Mouse (Mus musculus): ENCODE data around the gene Cd84. TPM values are rescaled to one million over a fixed set of nuclear protein-coding genes. Genes with fewer than 3 reads are reported as not detected.
"Not testable (repeated sequence)": the region's sequence is repeated elsewhere in the genome, so short reads cannot be mapped to it uniquely, and the experiment has no call there.

The Cd84 gene
- 1.6 and 2.4 TPM in 2 replicates for total RNA-seq (2014; rRNA removed)
- polyA plus RNA-seq (2015; fragmentation: Nextera tagmentation; extraction: Ambion mirVana), result 1.1 and 1.9 TPM in 2 replicates

DNA sequence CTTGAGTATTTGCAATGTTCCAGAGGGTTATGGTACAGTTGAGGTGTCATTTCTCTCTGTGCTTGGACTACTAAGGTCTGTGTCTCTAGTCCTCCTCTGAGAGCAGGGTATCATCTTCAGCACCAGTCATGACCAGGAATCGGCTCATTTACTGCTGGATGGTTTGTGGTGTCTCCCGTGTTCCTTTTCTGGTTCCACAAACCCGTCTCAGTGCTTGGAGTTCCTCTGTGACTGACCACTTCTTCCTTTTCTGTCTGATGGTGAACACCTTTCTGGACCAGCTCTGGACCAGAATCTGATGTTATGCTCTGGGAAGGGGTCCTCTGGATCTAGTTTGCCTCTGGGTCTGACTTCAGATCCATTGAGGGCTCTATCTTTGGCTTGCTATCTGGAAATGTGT lies at the start of gene Cd84:
Gene Cd84 (plus strand): TSS at position 210 of the 400 bp plus-strand sequence.
- no peak for TF ChIP-seq CTCF (IDR thresholded peaks at IDR 0.05)
- no peaks in the 10 kb centered on the region for H3K9me3 ChIP-seq (ENCODE audit: low read length)
- ATAC-seq (ENCODE audit: low FRiP score) (no peak), DNase-seq (ENCODE audit: low spot score) (no peak)
- H3K4me3 ChIP-seq (ENCODE audit: low read depth, low read length), result no peak within 1 kb of the TSS
- no peaks in the 10 kb centered on the region for H3K27me3 ChIP-seq (ENCODE audit: insufficient read depth, low read length)
- H3K4me2 ChIP-seq (ENCODE audit: low read depth, low read length, poor library complexity, severe bottlenecking), result no peak within 1 kb of the TSS
- no peak within 1 kb of the TSS for H3K9ac ChIP-seq (replicated peaks; ENCODE audit: low read length, poor library complexity, severe bottlenecking)
- H3K4me1 ChIP-seq (ENCODE audit: insufficient read depth, low read length), result no peaks in the 10 kb centered on the region
- WGBS, result 92% methylated on average over 3 of the region's 3 CpGs
- H3K36me3 ChIP-seq (ENCODE audit: insufficient read depth, low read length), result no peaks in the 10 kb centered on the region
- no peak within 1 kb of the TSS for H3K27ac ChIP-seq (ENCODE audit: low read depth, low read length)

DNA sequence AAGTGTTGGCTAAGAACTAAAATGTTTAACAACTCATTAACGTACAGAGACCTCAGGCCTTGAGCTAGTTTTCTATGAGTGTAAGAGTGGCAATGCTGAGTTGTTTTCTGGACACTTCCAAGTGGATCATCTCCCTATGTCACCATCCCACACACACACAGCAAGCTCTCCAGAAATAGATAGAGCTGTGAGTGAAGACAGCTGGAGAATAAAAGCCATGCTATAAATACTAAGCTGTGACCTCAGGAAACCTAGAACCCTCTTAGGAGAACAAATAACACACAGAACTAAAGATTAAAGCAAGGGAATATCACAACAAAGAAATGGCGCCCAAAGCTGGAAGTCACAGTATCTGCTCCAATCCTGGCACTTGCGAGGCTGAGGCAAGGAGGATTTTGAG lies 48.0 kb upstream of the Cd84 start:
- no peak overlapping the region for H3K27ac ChIP-seq (ENCODE audit: low read depth, low read length)
- WGBS, result 80% methylated on average over 3 of the region's 3 CpGs
- no peaks in the 10 kb centered on the region for H3K36me3 ChIP-seq (ENCODE audit: insufficient read depth, low read length)
- TF ChIP-seq CTCF (IDR thresholded peaks at IDR 0.05), result no peak
- no peak overlapping the region for H3K9ac ChIP-seq (replicated peaks; ENCODE audit: low read length, poor library complexity, severe bottlenecking)
- no peak for DNase-seq (ENCODE audit: low spot score)
- H3K4me1 ChIP-seq (ENCODE audit: insufficient read depth, low read length), result no peaks in the 10 kb centered on the region
- no peaks in the 10 kb centered on the region for H3K9me3 ChIP-seq (ENCODE audit: low read length)
- no peak for ATAC-seq (ENCODE audit: low FRiP score)
- H3K4me3 ChIP-seq (ENCODE audit: low read depth, low read length), result no peak overlapping the region
- no peaks in the 10 kb centered on the region for H3K27me3 ChIP-seq (ENCODE audit: insufficient read depth, low read length)
- no peak overlapping the region for H3K4me2 ChIP-seq (ENCODE audit: low read depth, low read length, poor library complexity, severe bottlenecking)

DNA sequence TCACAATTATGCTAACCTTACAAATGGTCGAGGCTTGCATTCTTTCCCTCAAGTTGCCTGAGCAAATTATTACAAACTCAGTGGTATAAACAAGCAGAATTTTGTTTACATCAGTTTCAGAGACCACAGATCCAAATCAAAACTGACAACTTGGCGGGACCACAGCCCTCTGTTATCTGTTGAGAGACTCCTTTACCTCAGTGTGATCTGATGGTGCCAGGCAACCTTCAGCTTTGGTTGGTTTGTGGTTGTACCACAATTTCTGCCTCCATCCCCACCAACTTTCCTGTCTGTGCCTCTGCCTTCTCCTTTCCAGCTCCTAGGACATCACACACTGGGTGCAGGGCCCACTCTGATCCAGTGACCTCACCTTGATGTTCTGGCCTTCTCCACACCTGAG lies 43.3 kb upstream of the Cd84 start:
- Histone ChIP-seq H3K4me2 (ENCODE audit: low read depth, low read length, poor library complexity, severe bottlenecking) (no peak overlapping the region), H3K4me3 (ENCODE audit: low read depth, low read length) (no peak overlapping the region), H3K9ac (replicated peaks; ENCODE audit: low read length, poor library complexity, severe bottlenecking) (no peak overlapping the region), H3K4me1 (ENCODE audit: insufficient read depth, low read length) (no peaks in the 10 kb centered on the region), H3K9me3 (ENCODE audit: low read length) (no peaks in the 10 kb centered on the region), H3K36me3 (ENCODE audit: insufficient read depth, low read length) (no peaks in the 10 kb centered on the region), H3K27me3 (ENCODE audit: insufficient read depth, low read length) (no peaks in the 10 kb centered on the region), H3K27ac (ENCODE audit: low read depth, low read length) (no peak overlapping the region)
- ATAC-seq (ENCODE audit: low FRiP score) (no peak), DNase-seq (ENCODE audit: low spot score) (no peak)
- 74% methylated on average over 2 of the region's 2 CpGs for WGBS
- TF ChIP-seq CTCF (IDR thresholded peaks at IDR 0.05), result no peak

DNA sequence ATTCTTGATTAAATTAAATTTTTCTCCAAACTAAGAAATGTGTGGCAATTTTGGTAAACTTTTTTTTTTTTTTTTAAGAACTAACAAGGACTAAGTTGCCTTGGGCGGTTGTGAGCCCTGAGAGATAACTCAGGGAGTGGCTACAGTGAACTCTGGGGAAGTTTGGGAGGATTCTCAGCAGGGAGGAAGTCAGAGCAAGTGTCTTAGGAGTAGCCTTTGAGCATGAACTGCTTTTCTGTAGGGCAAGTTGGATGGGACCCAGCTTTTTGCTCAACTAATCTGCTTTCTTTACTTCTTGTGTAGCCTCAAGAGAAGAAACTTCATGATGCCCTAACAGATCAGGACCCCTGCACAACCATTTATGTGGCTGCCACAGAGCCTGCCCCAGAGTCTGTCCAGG lies 41.7 kb upstream of the Cd84 start:
- DNase-seq (ENCODE audit: low spot score) (no peak), ATAC-seq (ENCODE audit: low FRiP score) (no peak)
- Histone ChIP-seq H3K4me2 (ENCODE audit: low read depth, low read length, poor library complexity, severe bottlenecking) (no peak overlapping the region), H3K36me3 (ENCODE audit: insufficient read depth, low read length) (no peaks in the 10 kb centered on the region), H3K4me3 (ENCODE audit: low read depth, low read length) (no peak overlapping the region), H3K4me1 (ENCODE audit: insufficient read depth, low read length) (no peaks in the 10 kb centered on the region), H3K27ac (ENCODE audit: low read depth, low read length) (no peak overlapping the region), H3K9ac (replicated peaks; ENCODE audit: low read length, poor library complexity, severe bottlenecking) (no peak overlapping the region), H3K9me3 (ENCODE audit: low read length) (no peaks in the 10 kb centered on the region), H3K27me3 (ENCODE audit: insufficient read depth, low read length) (no peaks in the 10 kb centered on the region)
- WGBS, result 67% methylated on average over 1 of the region's 1 CpGs
- TF ChIP-seq CTCF (IDR thresholded peaks at IDR 0.05), result no peak

DNA sequence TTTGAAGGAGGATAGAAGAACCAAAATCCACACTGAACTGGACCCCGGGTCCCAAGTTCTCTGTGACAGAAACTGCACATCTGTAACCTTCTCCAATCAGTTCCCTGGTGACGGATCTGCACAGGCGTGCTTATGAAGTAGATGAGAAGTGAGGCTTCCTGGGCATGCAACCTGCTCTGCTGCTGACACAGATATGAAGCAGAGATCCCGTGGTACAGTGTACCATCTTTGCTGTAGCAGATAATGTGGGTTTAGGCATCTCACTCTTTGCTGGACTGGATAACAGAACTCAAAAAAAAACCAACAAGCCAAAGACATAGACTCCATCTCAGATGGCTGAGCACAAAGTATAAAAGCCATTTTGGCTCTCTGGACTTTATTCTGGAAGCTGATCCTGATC lies 39.8 kb upstream of the Cd84 start:
- DNase-seq (ENCODE audit: low spot score), result no peak
- WGBS, result 85% methylated on average over 4 of the region's 4 CpGs
- Histone ChIP-seq H3K9ac (replicated peaks; ENCODE audit: low read length, poor library complexity, severe bottlenecking) (no peak overlapping the region), H3K9me3 (ENCODE audit: low read length) (no peaks in the 10 kb centered on the region), H3K4me1 (ENCODE audit: insufficient read depth, low read length) (no peaks in the 10 kb centered on the region), H3K4me3 (ENCODE audit: low read depth, low read length) (no peak overlapping the region), H3K4me2 (ENCODE audit: low read depth, low read length, poor library complexity, severe bottlenecking) (no peak overlapping the region), H3K27me3 (ENCODE audit: insufficient read depth, low read length) (no peaks in the 10 kb centered on the region), H3K27ac (ENCODE audit: low read depth, low read length) (no peak overlapping the region), H3K36me3 (ENCODE audit: insufficient read depth, low read length) (no peaks in the 10 kb centered on the region)
- no peak for ATAC-seq (ENCODE audit: low FRiP score)
- TF ChIP-seq CTCF (IDR thresholded peaks at IDR 0.05), result no peak

DNA sequence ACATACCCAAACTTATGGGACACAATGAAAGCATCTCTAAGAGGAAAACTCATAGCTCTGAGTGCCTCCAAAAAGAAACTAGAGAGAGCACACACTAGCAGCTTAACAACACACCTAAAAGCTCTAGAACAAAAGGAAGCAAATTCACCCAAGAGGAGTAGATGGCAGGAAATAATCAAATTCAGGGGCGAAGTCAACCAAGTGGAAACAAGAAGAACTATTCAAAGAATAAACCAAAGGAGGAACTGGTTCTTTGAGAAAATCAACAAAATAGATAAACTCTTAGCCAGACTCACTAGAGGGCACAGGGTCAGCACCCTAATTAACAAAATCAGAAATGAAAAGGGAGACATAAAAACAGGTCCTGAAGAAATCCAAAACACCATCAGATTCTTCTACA lies 28.4 kb upstream of the Cd84 start:
- not testable (repeated sequence) for H3K36me3 ChIP-seq (ENCODE audit: insufficient read depth, low read length); H3K9ac ChIP-seq (replicated peaks; ENCODE audit: low read length, poor library complexity, severe bottlenecking); H3K27me3 ChIP-seq (ENCODE audit: insufficient read depth, low read length); H3K4me2 ChIP-seq (ENCODE audit: low read depth, low read length, poor library complexity, severe bottlenecking); H3K27ac ChIP-seq (ENCODE audit: low read depth, low read length); DNase-seq (ENCODE audit: low spot score); H3K4me1 ChIP-seq (ENCODE audit: insufficient read depth, low read length); H3K4me3 ChIP-seq (ENCODE audit: low read depth, low read length); H3K9me3 ChIP-seq (ENCODE audit: low read length); ATAC-seq (ENCODE audit: low FRiP score)
- WGBS, result 80% methylated on average over 1 of the region's 1 CpGs

Data from midbrain, postnatal 0 days (tissue).